ENCODE assay signal across 8 mouse cellular contexts in the genomic region with DNA sequence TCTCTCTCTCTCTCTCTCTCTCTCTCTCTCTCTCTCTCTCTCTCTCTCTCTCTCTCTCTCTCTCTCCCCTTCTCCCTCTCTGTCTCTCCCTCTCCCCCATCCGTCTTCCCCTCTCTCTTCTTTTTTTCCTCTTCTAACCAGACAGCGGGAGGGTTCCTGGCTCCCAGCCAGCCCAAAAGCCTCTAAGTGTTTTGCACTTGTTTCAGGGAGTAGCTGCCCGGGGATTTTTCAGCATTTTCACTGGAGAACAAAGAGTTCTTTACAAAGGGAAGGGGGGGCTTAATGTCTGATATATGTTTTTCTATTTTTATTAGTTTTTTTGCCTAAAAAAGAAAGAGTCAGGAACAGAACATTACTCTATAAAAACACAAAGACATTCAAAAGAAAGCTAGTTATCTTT.
DNase-seq lines count a peak whose midpoint lies in the region; ATAC-seq and TF ChIP-seq lines count a peak whose summit lies in the region.
"Had no signal": no experiment of that assay in that cellular context is flagged by ENCODE, and none has a peak within 500 bp of the region (broad histone marks: within the 10 kb centered on the region; RNA-seq: fewer than 3 reads in every experiment).

No protein-coding gene starts in this region.

- TF ChIP-seq CTCF in forebrain, postnatal 0 days (IDR thresholded peaks at IDR 0.05; ENCODE audit: low read depth), result no peak

- H3K4me3 ChIP-seq in forebrain, postnatal 0 days (ENCODE audit: low read depth, low read length), result peak overlapping the region; percentile 48
- H3K4me3 ChIP-seq in hindbrain, embryonic 13.5 days, result peak overlapping the region; percentile 55
- peak overlapping the region; percentile 46 for H3K4me3 ChIP-seq in limb, embryonic 13.5 days

- 0 out of 2 replicates have a peak, but pooled peaks have one; percentile 11 for ATAC-seq in forebrain, postnatal 0 days
- ATAC-seq in hindbrain, embryonic 13.5 days (ENCODE audit: low FRiP score), result 0 out of 2 replicates have a peak, but pooled peaks have one; percentile 27
- ATAC-seq in limb, embryonic 13.5 days (ENCODE audit: low FRiP score, low read depth), result no peak
- ATAC-seq in erythroblast, adult 5-6 weeks (replicated peaks; ENCODE audit: low FRiP score, poor library complexity, severe bottlenecking), result no peak

- H3K4me2 ChIP-seq in forebrain, postnatal 0 days (ENCODE audit: low read depth), result peak overlapping the region; percentile 72
- H3K4me2 ChIP-seq in hindbrain, embryonic 13.5 days, result peak overlapping the region; percentile 81
- H3K4me2 ChIP-seq in limb, embryonic 13.5 days (replicated peaks), result peak overlapping the region; percentile 74

- no peaks in the 10 kb centered on the region for H3K9me3 ChIP-seq in forebrain, postnatal 0 days (ENCODE audit: low read length)
- no peaks in the 10 kb centered on the region for H3K9me3 ChIP-seq in hindbrain, embryonic 13.5 days
- no peaks in the 10 kb centered on the region for H3K9me3 ChIP-seq in limb, embryonic 13.5 days
- H3K9me3 ChIP-seq: megakaryocyte, embryonic 14.5 days had no signal

- H3K9ac ChIP-seq in forebrain, postnatal 0 days, result peak overlapping the region; percentile 72
- peak overlapping the region; percentile 84 for H3K9ac ChIP-seq in hindbrain, embryonic 13.5 days
- H3K9ac ChIP-seq in limb, embryonic 13.5 days, result peak overlapping the region; percentile 54; the same call in 1 of the 2 replicates

- peak; percentile 60 for DNase-seq in NIH3T3 (ENCODE audit: low read depth)
- peak; percentile 83 to 86 for DNase-seq in cerebellum, adult 18-20 months
- DNase-seq in forebrain, postnatal 0 days, result peak; percentile 91
- DNase-seq in neural tube, embryonic 10.5 days (ENCODE audit: extremely low spot score, low spot score), result peak; percentile 27

- H3K4me1 ChIP-seq in forebrain, postnatal 0 days (ENCODE audit: insufficient read depth), result peaks cover 8% of the 10 kb centered on the region
- H3K4me1 ChIP-seq in hindbrain, embryonic 13.5 days (replicated peaks), result peaks cover 56% of the 10 kb centered on the region
- peaks cover 33% of the 10 kb centered on the region for H3K4me1 ChIP-seq in limb, embryonic 13.5 days

- no peaks in the 10 kb centered on the region for H3K36me3 ChIP-seq in forebrain, postnatal 0 days (ENCODE audit: insufficient read depth)
- H3K36me3 ChIP-seq in hindbrain, embryonic 13.5 days, result no peaks in the 10 kb centered on the region
- H3K36me3 ChIP-seq in limb, embryonic 13.5 days, result no peaks in the 10 kb centered on the region

- H3K27ac ChIP-seq in forebrain, postnatal 0 days (ENCODE audit: low read depth, low read length), result peak overlapping the region; percentile 95
- H3K27ac ChIP-seq in hindbrain, embryonic 13.5 days, result peak overlapping the region; percentile 97
- no peak overlapping the region for H3K27ac ChIP-seq in limb, embryonic 13.5 days

- 0% methylated on average over 3 of the region's 3 CpGs for WGBS in forebrain, postnatal 0 days
- 0% methylated on average over 3 of the region's 3 CpGs for WGBS in hindbrain, embryonic 13.5 days
- 0% methylated on average over 3 of the region's 3 CpGs for WGBS in limb, embryonic 13.5 days

- H3K27me3 ChIP-seq in forebrain, postnatal 0 days (ENCODE audit: insufficient read depth, low read length), result no peaks in the 10 kb centered on the region
- H3K27me3 ChIP-seq in hindbrain, embryonic 13.5 days, result no peaks in the 10 kb centered on the region
- H3K27me3 ChIP-seq in limb, embryonic 13.5 days, result peaks cover 11% of the 10 kb centered on the region

Comparison
In these comparisons a context has a peak if more than half of its experiments do, and no peak if none do; other contexts are left out.
1. DNase-seq: peak in every context shown above with its lines; median percentile 91 in forebrain, postnatal 0 days; 84 in cerebellum, adult 18-20 months; 60 in NIH3T3; 27 in neural tube, embryonic 10.5 days.
2. ATAC-seq: peak in forebrain, postnatal 0 days (single experiment) and hindbrain, embryonic 13.5 days (single experiment); none in limb, embryonic 13.5 days (single experiment) and erythroblast, adult 5-6 weeks (single experiment).
3. Peak in every context shown above with its lines, with median percentiles within 50 percentile points of each other: H3K4me2 ChIP-seq, H3K4me3 ChIP-seq and H3K9ac ChIP-seq.